Mouse (Mus musculus) CH12.LX (cell line): ENCODE results near the gene Tusc2. TPM values are rescaled to one million over a fixed set of nuclear protein-coding genes. Genes with fewer than 3 reads are reported as not detected.

Source experiments
- DNase-seq: peaks from one replicate; pipeline ENCODE4 v3.0.0-alpha.2; 2013; ENCODE audit errors: extremely low read depth
- H3K27ac ChIP-seq: 2 replicates; pipeline ENCODE4 v1.5.1; 2012; ENCODE audit warnings: low read depth, mild to moderate bottlenecking, control low read depth, moderate library complexity; ENCODE audit not compliant: insufficient read depth
- H3K27me3 ChIP-seq: replicated peaks from 2 replicates; pipeline ENCODE3; 2012; ENCODE audit warnings: inconsistent platforms
- H3K36me3 ChIP-seq, 2 experiments: replicated peaks in 1 of 2; 2 replicates each; pipeline versions ENCODE3 to v1.6.1; 2012; ENCODE audit warnings: inconsistent platforms in 1 of 2, low read length in 1 of 2, mild to moderate bottlenecking in 1 of 2, mixed read lengths in 1 of 2, moderate library complexity in 1 of 2; ENCODE audit not compliant: control insufficient read depth in 1 of 2, insufficient read depth in 1 of 2
- H3K4me1 ChIP-seq, 2 experiments: 2 replicates each; pipeline ENCODE4 v1.6.1; 2012; ENCODE audit warnings: inconsistent platforms in 1 of 2, moderate library complexity in 1 of 2; ENCODE audit not compliant: insufficient read depth in 2 of 2, control insufficient read depth in 1 of 2
- H3K4me2 ChIP-seq: 2 replicates; pipeline ENCODE4 v1.6.1; 2012; ENCODE audit warnings: low read depth, mild to moderate bottlenecking, control low read depth; ENCODE audit not compliant: poor library complexity, insufficient read depth, severe bottlenecking
- H3K4me3 ChIP-seq, 3 experiments: fragments of 150-350 bp in 1 of 3; sonication (generic) in 1 of 3; replicated peaks in 1 of 3; 2 replicates each; pipeline versions ENCODE3 to v1.5.1; 2011 to 2012; ENCODE audit warnings: low read depth in 2 of 3, low read length in 2 of 3, mild to moderate bottlenecking in 2 of 3, moderate library complexity in 2 of 3, control low read depth in 1 of 3, improper control_type of control experiment in 1 of 3, inconsistent platforms in 1 of 3, mixed read lengths in 1 of 3; ENCODE audit not compliant: poor library complexity in 1 of 3
- H3K79me2 ChIP-seq: replicated peaks from 2 replicates; pipeline ENCODE4 v1.6.1; 2012; ENCODE audit warnings: mild to moderate bottlenecking, moderate library complexity; ENCODE audit not compliant: control insufficient read depth, poor library complexity, insufficient read depth, severe bottlenecking; ENCODE audit errors: extremely low read depth
- H3K9ac ChIP-seq: 2 replicates; pipeline ENCODE4 v1.6.1; 2012; ENCODE audit warnings: low read depth, mild to moderate bottlenecking, control low read depth, moderate library complexity; ENCODE audit not compliant: insufficient read depth
- H3K9me3 ChIP-seq: replicated peaks from 2 replicates; pipeline ENCODE3; 2012; ENCODE audit warnings: low read length, inconsistent platforms, mixed read lengths
- BHLHE40 ChIP-seq: IDR thresholded peaks from 2 replicates; pipeline ENCODE4 v1.6.1; 2011; ENCODE audit warnings: mild to moderate bottlenecking, low read depth, low read length, improper control_type of control experiment
- CTCF ChIP-seq, 2 experiments: IDR thresholded peaks in 1 of 2; conservative IDR thresholded peaks in 1 of 2; 2 replicates each; pipeline ENCODE4 v1.5.1; 2011 to 2012; ENCODE audit warnings: low read depth in 2 of 2, low read length in 2 of 2, improper control_type of control experiment in 1 of 2, inconsistent platforms in 1 of 2, mild to moderate bottlenecking in 1 of 2, moderate library complexity in 1 of 2
- ELF1 ChIP-seq: IDR thresholded peaks from 2 replicates; pipeline ENCODE4 v1.6.1; 2014; ENCODE audit warnings: low read depth, mild to moderate bottlenecking, inconsistent platforms, low read length, improper control_type of control experiment
- EP300 ChIP-seq: IDR thresholded peaks from 2 replicates; pipeline ENCODE4 v1.6.1; 2011; ENCODE audit warnings: low read length, improper control_type of control experiment
- HCFC1 ChIP-seq: IDR thresholded peaks from 2 replicates; pipeline ENCODE4 v1.6.1; 2012; ENCODE audit warnings: low read depth, mild to moderate bottlenecking, inconsistent platforms, low read length, improper control_type of control experiment
- IRF4 ChIP-seq: IDR thresholded peaks from 2 replicates; pipeline ENCODE4 v1.6.1; 2014; ENCODE audit warnings: low read depth, mild to moderate bottlenecking, inconsistent platforms, low read length, improper control_type of control experiment
- JUND ChIP-seq: conservative IDR thresholded peaks from 2 replicates; pipeline ENCODE4 v1.6.1; 2011; ENCODE audit warnings: low read depth, low read length, improper control_type of control experiment
- MAFK ChIP-seq: IDR thresholded peaks from 2 replicates; pipeline ENCODE4 v1.6.1; 2011; ENCODE audit warnings: low read length, improper control_type of control experiment; ENCODE audit not compliant: insufficient replicate concordance
- MAX ChIP-seq: IDR thresholded peaks from 2 replicates; pipeline ENCODE4 v1.6.1; 2011; ENCODE audit warnings: low read length, improper control_type of control experiment
- MAZ ChIP-seq: IDR thresholded peaks from 2 replicates; pipeline ENCODE4 v1.6.1; 2012; ENCODE audit warnings: low read depth, mild to moderate bottlenecking, inconsistent platforms, low read length, improper control_type of control experiment, moderate library complexity
- MEF2A ChIP-seq: IDR thresholded peaks from 2 replicates; pipeline ENCODE4 v1.6.1; 2014; ENCODE audit warnings: low read depth, mild to moderate bottlenecking, inconsistent platforms, low read length, improper control_type of control experiment, borderline replicate concordance
- MXI1 ChIP-seq: IDR thresholded peaks from 2 replicates; pipeline ENCODE4 v1.6.1; 2011; ENCODE audit warnings: mild to moderate bottlenecking, low read depth, low read length, improper control_type of control experiment
- MYC ChIP-seq: IDR thresholded peaks from 2 replicates; pipeline ENCODE4 v1.6.1; 2011; ENCODE audit warnings: low read depth, mild to moderate bottlenecking, improper control_type of control experiment, low read length
- NELFE ChIP-seq: IDR thresholded peaks from 2 replicates; pipeline ENCODE4 v1.6.1; 2011; ENCODE audit warnings: low read depth, low read length, improper control_type of control experiment
- NRF1 ChIP-seq: IDR thresholded peaks from 2 replicates; pipeline ENCODE4 v1.6.1; 2014; ENCODE audit warnings: low read depth, mild to moderate bottlenecking, inconsistent platforms, low read length, improper control_type of control experiment, moderate library complexity
- PAX5 ChIP-seq: IDR thresholded peaks from 2 replicates; pipeline ENCODE4 v1.6.1; 2012; ENCODE audit warnings: low read length, inconsistent platforms, mixed read lengths
- POLR2A ChIP-seq: IDR thresholded peaks from 2 replicates; pipeline ENCODE4 v1.6.1; 2011; ENCODE audit warnings: low read depth, mild to moderate bottlenecking, improper control_type of control experiment, low read length
- RAD21 ChIP-seq: IDR thresholded peaks from 2 replicates; pipeline ENCODE4 v1.6.1; 2011; ENCODE audit warnings: low read depth, mild to moderate bottlenecking, low read length, improper control_type of control experiment, moderate library complexity
- RCOR1 ChIP-seq: conservative IDR thresholded peaks from 2 replicates; pipeline ENCODE4 v1.6.1; 2012; ENCODE audit warnings: low read depth, mild to moderate bottlenecking, inconsistent platforms, low read length, improper control_type of control experiment
- SIN3A ChIP-seq: IDR thresholded peaks from 2 replicates; pipeline ENCODE4 v1.6.1; 2012; ENCODE audit warnings: low read length, improper control_type of control experiment, inconsistent platforms
- SMC3 ChIP-seq: IDR thresholded peaks from 2 replicates; pipeline ENCODE4 v1.6.1; 2011; ENCODE audit warnings: low read depth, low read length, improper control_type of control experiment
- TCF12 ChIP-seq: IDR thresholded peaks from 2 replicates; pipeline ENCODE4 v1.6.1; 2014; ENCODE audit warnings: low read depth, mild to moderate bottlenecking, inconsistent platforms, low read length, improper control_type of control experiment
- UBTF ChIP-seq: IDR thresholded peaks from 2 replicates; pipeline ENCODE4 v1.6.1; 2012; ENCODE audit warnings: low read depth, mild to moderate bottlenecking, inconsistent platforms, low read length, improper control_type of control experiment, moderate library complexity
- USF2 ChIP-seq: conservative IDR thresholded peaks from 2 replicates; pipeline ENCODE4 v1.6.1; 2011; ENCODE audit warnings: low read depth, low read length, improper control_type of control experiment
- ZC3H11A ChIP-seq: IDR thresholded peaks from 2 replicates; pipeline ENCODE4 v1.6.1; 2012; ENCODE audit warnings: low read depth, mild to moderate bottlenecking, inconsistent platforms, low read length, improper control_type of control experiment
- ZKSCAN1 ChIP-seq: IDR thresholded peaks from 2 replicates; pipeline ENCODE4 v1.6.1; 2012; ENCODE audit warnings: low read depth, inconsistent platforms, low read length, improper control_type of control experiment, borderline replicate concordance
- dilution Hi-C: fragments of 300-500 bp; cut with MboI; formaldehyde crosslinking; loops from 2 replicates; pipeline ENCODE4 v1.14.3; 2020; ENCODE audit warnings: low sequenced_read_pairs; ENCODE audit not compliant: extremely low pct_unique_long_range_greater_than_20kb, extremely low pct_ligation_motif_present
- in situ Hi-C: fragments of 300-500 bp; cut with MboI; formaldehyde crosslinking; loops from 3 replicates; pipeline ENCODE4 v1.14.3; 2019; ENCODE audit warnings: low sequenced_read_pairs, low pct_ligation_motif_present, low pct_unique_long_range_greater_than_20kb, mixed read lengths
- polyA plus RNA-seq: library from polyadenylated mRNA; unstranded; fragments of >175 nt; gene quantifications from 2 replicates; pipeline ENCODE4 v1.2.1, GENCODE M21; 2012; ENCODE audit warnings: low read depth; ENCODE audit not compliant: insufficient read length
- total RNA-seq, 2 experiments: library from RNA; depleted of rRNA; stranded (reverse); fragments of 300-350 nt in 1 of 2; fragments of >200 nt in 1 of 2; gene quantifications; 2 replicates each; pipeline ENCODE4 v1.2.3; 2012 to 2014

Tusc2 gene
- total and polyA plus RNA-seq, 3 experiments, result 23.0 to 39.2 (median 33.3) TPM

- H3K9ac ChIP-seq, result peak overlapping the region; percentile 16; the same call in 1 of the 2 replicates
- no peaks in the 10 kb centered on the region for H3K79me2 ChIP-seq
- H3K4me2 ChIP-seq, result 0 out of 2 replicates have a peak overlapping the region, but pooled peaks have one; percentile 0
- H3K36me3 ChIP-seq, result peaks cover 4 to 45% of the 10 kb centered on the region in 2 experiments
- in situ Hi-C loops (no loop called here), dilution Hi-C loops (no loop called here)
- peak; percentile 84 for DNase-seq
- H3K27ac ChIP-seq, result no peak overlapping the region
- no peak overlapping the region for H3K4me3 ChIP-seq
- H3K27me3 ChIP-seq, result no peaks in the 10 kb centered on the region
- 0 out of 2 replicates have a peak, but pooled peaks have one; percentile 61 for TF ChIP-seq SIN3A
- peak; percentile 74 for TF ChIP-seq IRF4
- TF ChIP-seq BHLHE40, result peak; percentile 52; the same call in 1 of the 2 replicates
- peak; percentile 49; the same call in 1 of the 2 replicates for TF ChIP-seq MEF2A
- peak; percentile 58 for TF ChIP-seq TCF12
- peak; percentile 73 for TF ChIP-seq MYC
- TF ChIP-seq MXI1, result peak; percentile 19; the same call in 1 of the 2 replicates
- TF ChIP-seq CTCF (conservative IDR thresholded peaks at IDR 0.05 in 1 of 2, IDR thresholded peaks at IDR 0.05 in 1 of 2; ENCODE audit: low read depth in 2 of 2, low read length in 2 of 2), result peak; percentile 94 to 99
- TF ChIP-seq POLR2A, result peak; percentile 33; the same call in 1 of the 2 replicates
- TF ChIP-seq NRF1, result peak; percentile 48; the same call in 1 of the 2 replicates
- TF ChIP-seq HCFC1, result peak; percentile 37; the same call in 1 of the 2 replicates
- TF ChIP-seq RAD21, result peak; percentile 99
- no peak for TF ChIP-seq USF2
- no peak for TF ChIP-seq EP300
- no peak for TF ChIP-seq PAX5
- TF ChIP-seq ELF1, result peak; percentile 58
- TF ChIP-seq MAFK, result no peak
- no peak for TF ChIP-seq ZKSCAN1
- TF ChIP-seq UBTF, result no peak
- TF ChIP-seq JUND, result 0 out of 2 replicates have a peak, but pooled peaks have one; percentile 14
- TF ChIP-seq MAZ, result no peak
- no peak; the same call in 1 of the 2 replicates for TF ChIP-seq NELFE
- peak; percentile 46; the same call in 1 of the 2 replicates for TF ChIP-seq MAX
- TF ChIP-seq SMC3, result peak; percentile 98
- no peak for TF ChIP-seq RCOR1
- TF ChIP-seq ZC3H11A, result peak; percentile 92
- TF ChIP-seq, all 38 proteins: peak for 17
- H3K4me1 ChIP-seq, result peaks cover 27 to 52% of the 10 kb centered on the region in 2 experiments
- no peaks in the 10 kb centered on the region for H3K9me3 ChIP-seq
These were observed 39.1 kb downstream of the Tusc2 start for GRCm38 (mm10) chr9:107602068-107602648.
